Mouse (Mus musculus) cerebellum, postnatal 36 days (tissue): ENCODE measurements around the gene Pitx2.

Source experiments
- DNase-seq, 2 experiments: peaks; one replicate each; pipeline ENCODE4 v3.0.0; 2021 to 2022; ENCODE audit warnings: mixed read lengths in 2 of 2

Gene Pitx2

DNA sequence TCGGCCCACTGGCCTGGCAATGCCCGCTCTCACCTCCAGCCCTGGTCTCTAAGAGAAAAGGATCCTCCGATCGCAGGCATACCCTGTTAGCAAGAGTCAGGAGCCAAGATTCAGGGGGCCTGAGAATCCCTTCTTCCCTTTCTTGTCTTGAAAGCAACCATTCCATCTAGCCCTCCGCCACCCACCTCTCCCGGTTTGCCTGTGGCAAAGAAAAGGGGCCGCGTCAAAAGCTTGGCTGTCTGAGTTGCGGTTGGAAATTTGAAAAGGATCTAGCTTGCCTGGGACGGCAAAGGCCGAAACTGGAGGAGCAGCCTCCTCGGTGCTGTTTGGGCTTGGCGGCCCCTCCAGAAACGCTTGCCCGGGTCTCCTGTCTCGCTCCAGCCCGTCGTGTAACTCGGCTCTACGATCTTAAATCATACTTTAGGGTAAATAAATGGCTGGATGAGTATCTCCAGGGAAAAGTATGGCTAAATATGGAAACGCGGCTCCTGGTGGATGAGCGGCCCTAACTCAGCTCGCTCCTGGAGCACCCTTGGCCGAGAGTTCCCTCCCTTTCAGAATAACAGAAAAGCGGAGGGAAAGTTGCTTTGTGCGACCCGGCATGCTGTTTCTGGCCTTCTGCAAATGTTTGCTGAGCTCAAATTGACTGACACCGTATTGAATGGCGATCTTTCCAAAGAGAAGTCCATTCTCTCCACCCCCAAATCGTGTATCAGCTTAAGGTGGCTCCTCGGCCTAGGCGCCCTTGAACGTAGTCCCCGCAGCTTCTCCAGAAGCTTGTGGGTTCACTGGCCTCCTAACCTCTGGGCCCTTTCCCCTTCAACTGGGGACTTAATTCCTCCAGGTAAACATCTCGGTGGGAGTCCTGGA is 3.4 kb downstream of the Pitx2 start:
- no peak for DNase-seq

DNA sequence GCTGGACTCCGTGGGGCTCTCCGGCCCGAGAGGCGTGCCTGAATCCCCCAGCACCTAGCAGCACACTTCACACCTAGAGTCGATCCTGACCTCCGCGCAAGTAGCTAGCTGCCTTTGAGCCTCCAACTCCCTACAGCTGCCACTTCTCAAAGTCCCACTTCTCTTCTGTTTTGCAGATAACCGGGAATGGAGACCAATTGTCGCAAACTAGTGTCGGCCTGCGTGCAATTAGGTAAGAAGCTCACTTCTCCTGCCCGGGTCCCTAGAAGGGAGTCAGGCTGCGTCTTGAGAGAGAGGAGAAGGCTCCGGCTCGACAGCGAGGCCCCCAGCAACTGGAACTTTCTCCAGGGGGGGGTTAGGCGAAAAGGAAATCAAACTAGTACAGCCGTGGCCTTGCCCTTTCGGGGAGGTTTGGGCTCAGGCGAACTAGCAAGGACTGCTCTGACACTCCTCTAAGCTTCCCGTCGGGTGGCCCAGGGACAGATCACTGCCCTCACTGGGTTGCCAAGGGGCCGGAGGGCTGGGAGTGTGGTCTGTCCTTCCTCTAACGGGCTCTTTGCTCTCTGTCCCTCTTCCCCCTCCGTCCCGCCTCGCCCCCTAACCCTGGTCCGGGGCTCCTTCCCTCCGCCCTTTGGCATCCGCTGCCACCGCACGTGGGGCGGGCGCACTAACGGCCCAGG is 4.2 kb downstream of the Pitx2 start:
- DNase-seq = no peak

GRCm38 (mm10) chr3:129204441-129205313 is 5.0 kb downstream of the Pitx2 start:
- DNase-seq = peak in 1 of 2 experiments; percentile 26

- no peak for DNase-seq
Observed at GRCm38 (mm10) chr3:129205481-129206175, 6.0 kb downstream of the Pitx2 start.

DNA sequence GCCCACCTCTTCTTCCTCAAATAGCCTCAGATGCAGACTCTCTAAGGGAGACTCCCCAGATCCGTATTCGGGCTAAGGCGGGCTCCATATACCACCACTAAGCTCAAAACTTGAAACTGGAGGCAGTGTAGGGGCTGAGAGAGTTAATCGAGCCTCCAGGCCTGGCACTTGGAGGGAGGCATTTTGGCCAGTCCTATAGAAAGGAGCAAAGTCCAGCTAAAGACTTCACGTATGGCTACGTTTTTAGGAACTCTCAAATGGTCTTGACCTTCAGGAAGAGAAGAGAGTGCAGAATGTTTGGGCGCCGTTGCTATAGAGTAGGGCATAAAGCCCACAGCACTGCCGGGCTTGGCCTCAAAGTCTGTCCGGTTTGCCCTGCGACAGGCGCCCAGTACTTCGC is 7.1 kb downstream of the Pitx2 start:
- no peak for DNase-seq

- DNase-seq = no peak
Observed at GRCm38 (mm10) chr3:129207231-129208030, 7.8 kb downstream of the Pitx2 start.

GRCm38 (mm10) chr3:129208031-129208380 is 8.3 kb downstream of the Pitx2 start:
- no peak for DNase-seq

DNA sequence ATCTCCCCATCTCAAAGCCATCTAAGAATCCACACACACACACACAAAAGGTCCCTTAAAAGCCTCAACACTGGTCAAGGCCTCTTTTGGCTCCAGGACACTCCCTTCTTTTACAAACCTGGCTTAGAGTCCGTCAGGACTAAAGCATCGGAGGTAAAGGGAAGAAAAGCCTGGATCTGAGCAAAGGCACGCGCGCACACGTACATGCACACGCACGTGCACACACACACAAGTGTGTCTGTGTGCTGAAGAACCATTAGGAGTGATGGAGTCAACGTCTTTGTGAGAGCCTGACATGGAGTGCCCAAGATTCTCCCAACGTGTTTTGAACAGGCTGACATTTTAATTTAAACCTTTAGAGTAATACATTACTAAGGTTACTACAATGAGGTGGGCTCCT is 8.7 kb downstream of the Pitx2 start:
- no peak for DNase-seq

DNA sequence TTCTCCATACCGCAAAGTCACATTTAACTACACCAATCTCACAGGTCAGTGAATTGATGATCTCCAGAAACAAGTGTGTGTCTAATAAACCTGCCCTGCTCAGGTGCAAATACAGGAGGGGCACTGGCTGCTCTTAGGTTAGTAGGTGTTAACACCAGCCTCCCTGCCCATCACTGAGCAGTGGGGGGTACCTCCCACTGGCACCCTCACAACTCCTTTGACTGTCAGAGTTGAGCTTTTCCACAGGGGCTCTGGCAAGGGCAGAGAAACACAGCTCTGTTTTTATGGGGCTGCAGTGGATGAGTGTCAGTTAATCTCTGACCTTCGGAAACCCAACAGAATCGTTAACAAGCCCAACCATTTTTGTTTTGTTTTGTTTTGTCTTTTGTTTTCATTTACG is 9.6 kb downstream of the Pitx2 start:
- no peak for DNase-seq

- no peak for DNase-seq
Observed at GRCm38 (mm10) chr3:129209771-129210170, 10.1 kb downstream of the Pitx2 start.

DNA sequence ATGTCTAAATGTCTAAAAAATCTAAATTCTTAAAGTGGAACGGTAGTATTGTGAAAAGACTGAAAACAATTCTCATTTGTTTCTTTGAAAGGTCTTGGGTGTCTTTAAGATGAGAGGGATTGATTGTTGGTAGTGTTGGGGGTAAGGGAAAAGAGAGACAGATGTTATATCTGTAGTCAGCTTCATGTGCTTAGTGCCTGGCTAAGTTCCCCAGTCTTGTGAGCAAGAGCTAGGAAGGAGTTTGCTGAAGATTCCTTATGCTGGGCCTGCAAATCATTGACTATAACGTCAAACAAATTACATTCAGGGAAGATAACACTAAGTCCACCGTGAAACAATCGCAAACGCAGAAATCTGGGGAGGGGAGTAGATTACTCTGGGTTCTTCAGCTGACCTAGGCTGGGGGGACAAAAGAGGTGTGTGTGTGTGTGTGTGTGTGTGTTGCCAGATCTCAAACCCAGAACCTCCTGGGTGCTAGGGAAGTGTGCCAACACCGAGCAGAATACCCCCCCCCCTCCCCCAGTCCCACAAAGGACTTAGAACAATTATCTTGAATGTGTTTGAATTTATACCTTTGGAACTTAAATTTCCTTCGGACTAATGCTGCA is 12.5 kb downstream of the Pitx2 start:
- no peak for DNase-seq

DNA sequence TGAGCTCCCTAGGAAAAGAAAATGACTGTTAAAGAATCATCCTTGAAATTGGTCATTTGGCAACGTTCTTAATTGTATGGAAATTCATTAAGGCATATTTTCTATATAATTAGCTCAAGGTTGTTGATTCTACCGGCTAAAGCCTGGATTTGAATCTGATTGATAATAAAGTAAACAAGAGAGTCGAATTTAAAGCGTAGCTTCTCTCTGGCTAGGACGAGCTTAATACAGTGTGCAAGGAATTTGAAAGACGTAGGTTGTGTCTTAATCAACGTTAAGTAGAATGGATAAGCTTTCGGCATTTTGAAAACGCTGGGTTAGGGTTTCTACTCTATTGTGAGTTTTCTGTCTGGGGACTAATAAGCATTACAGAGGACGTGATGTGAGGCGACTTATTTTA is 13.1 kb downstream of the Pitx2 start:
- no peak for DNase-seq

GRCm38 (mm10) chr3:129213633-129214145 is 14.0 kb downstream of the Pitx2 start:
- DNase-seq = peak in 1 of 2 experiments; percentile 43

DNA sequence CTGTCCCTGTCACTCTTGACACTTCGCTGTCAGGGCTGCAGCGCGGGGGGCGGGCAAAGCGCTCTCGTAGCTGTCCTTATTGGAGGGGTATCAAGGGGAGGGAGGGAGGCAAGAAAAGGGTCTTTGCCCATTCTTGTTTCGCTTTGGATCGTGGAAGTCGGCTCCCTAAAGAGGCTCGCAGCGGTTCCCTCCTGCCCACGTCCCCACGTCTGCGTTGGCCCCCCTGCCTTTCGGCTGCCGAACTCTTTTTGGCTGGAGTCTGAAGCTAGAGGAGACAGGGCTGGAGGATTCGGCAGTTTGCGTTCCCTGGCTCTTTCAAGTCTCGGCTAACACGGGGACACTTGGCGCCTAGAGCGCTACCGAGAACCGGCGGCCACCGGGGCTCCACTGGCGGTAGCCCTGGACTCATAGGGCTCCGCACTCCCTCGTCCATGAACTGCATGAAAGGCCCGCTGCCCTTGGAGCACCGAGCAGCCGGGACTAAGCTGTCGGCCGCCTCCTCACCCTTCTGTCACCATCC is 14.5 kb downstream of the Pitx2 start:
- DNase-seq = no peak

GRCm38 (mm10) chr3:129214666-129215161 is 15.0 kb downstream of the Pitx2 start:
- DNase-seq = no peak

DNA sequence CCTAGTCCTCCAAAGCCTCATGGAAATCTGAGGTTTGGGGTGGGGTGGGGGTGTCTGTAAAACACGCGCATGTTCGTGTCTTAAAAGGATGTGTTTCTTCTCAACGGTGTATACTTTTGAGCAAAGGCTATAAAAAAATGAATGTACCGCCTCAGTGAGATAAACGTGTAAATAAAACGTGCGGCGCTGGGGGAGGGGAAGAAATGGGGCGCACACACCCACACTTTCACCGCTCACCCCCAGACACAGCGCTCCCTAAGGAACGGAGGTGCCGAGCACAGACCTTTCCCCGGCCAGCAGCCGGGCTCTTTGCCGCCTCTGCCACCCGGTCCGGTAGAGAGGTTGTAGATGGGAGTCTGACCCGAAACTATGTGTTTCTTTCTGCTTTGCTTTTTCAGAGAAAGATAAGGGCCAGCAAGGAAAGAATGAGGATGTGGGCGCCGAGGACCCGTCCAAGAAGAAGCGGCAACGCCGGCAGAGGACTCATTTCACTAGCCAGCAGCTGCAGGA is 15.6 kb downstream of the Pitx2 start:
- DNase-seq = no peak

- no peak for DNase-seq
Observed at GRCm38 (mm10) chr3:129215751-129216331, 16.2 kb downstream of the Pitx2 start.

- DNase-seq = no peak
Observed at GRCm38 (mm10) chr3:129216491-129216890, 16.8 kb downstream of the Pitx2 start.

GRCm38 (mm10) chr3:129216911-129217561 is 17.4 kb downstream of the Pitx2 start:
- no peak for DNase-seq
